8 mouse cellular contexts compared by ENCODE assay signal in the genomic region with DNA sequence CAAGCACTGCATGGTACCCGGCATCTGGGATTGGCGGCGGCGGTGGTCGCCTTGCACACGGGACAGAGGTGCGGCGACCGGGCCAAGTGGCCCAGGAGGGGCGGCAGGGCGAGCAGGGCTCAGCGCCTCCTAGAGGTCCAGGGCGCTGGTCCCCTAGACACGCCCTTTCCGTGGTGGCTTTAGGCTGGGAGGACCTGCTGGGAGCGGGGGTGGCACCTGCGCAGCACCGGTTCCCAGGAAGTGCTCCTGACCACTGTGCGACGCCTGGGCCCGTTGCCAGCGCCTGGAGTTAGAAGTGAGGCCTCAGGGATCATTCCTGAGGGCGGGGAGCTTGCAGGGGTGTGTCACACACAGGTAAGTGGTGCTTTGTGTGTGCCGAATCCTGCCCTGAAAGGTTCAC. TPM values are rescaled to one million over a fixed set of nuclear protein-coding genes. Genes with fewer than 3 reads are reported as not detected.
DNase-seq lines count a peak whose midpoint lies in the region; ATAC-seq and TF ChIP-seq lines count a peak whose summit lies in the region.

A gene (minus strand): TSS at position 229 of the 400 bp plus-strand sequence.

- H3K27ac ChIP-seq in cerebellum, adult 2 months (ENCODE audit: insufficient read depth, low read length) = no peak within 1 kb of the TSS
- no peak within 1 kb of the TSS; the same call in 1 of the 2 replicates for H3K27ac ChIP-seq in limb, embryonic 10.5 days

- H3K4me3 ChIP-seq in cerebellum, adult 2 months (replicated peaks; ENCODE audit: insufficient read depth, low read depth, low read length) = no peak within 1 kb of the TSS
- H3K4me3 ChIP-seq in limb, embryonic 10.5 days = peak within 1 kb of the TSS; percentile 41

- no peaks in the 10 kb centered on the region for H3K4me1 ChIP-seq in cerebellum, adult 2 months (ENCODE audit: control insufficient read depth, insufficient read depth, low read length)
- peaks cover 20% of the 10 kb centered on the region for H3K4me1 ChIP-seq in limb, embryonic 10.5 days

- intact Hi-C loops in heart, postnatal 14 days (cut with DNase I) = loop anchor here (10.0 kb wide), 1 partner anchor 343 kb away; no protein-coding TSS in a partner anchor

- peak; percentile 13 to 20 for DNase-seq in cerebellum, adult 2 months
- no peak for DNase-seq in cerebellum, adult 11-12 months
- DNase-seq in adrenal gland, postnatal 25 days = peak; percentile 58
- peak; percentile 22 to 26 for DNase-seq in heart, postnatal 14 days
- DNase-seq in limb, embryonic 10.5 days (ENCODE audit: low spot score) = peak; percentile 45
- DNase-seq in testis, postnatal 14 days (ENCODE audit: low spot score) = peak; percentile 57
- no peak for DNase-seq in layer of hippocampus, postnatal 36 days

- TF ChIP-seq POLR2A in cerebellum, adult 2 months (IDR thresholded peaks at IDR 0.05; ENCODE audit: borderline replicate concordance, insufficient read depth, low read length) = no peak

- H3K9me3 ChIP-seq in limb, embryonic 10.5 days (replicated peaks) = no peaks in the 10 kb centered on the region

- WGBS in cerebellum, adult 2 months = 3% methylated on average over 24 of the region's 24 CpGs
- WGBS in limb, embryonic 10.5 days = 2% methylated on average over 24 of the region's 24 CpGs

- peak; percentile 76 for ATAC-seq in megakaryocyte-erythroid progenitor cell, adult 5-6 weeks (replicated peaks; ENCODE audit: low FRiP score, low TSS enrichment, poor library complexity, severe bottlenecking)

- no peak for TF ChIP-seq CTCF in cerebellum, adult 2 months (IDR thresholded peaks at IDR 0.05; ENCODE audit: borderline replicate concordance, insufficient read depth, low read depth, low read length)

- no peaks in the 10 kb centered on the region; the same call in 1 of the 2 replicates for H3K27me3 ChIP-seq in cerebellum, adult 2 months (ENCODE audit: control insufficient read depth, insufficient read depth, low read length)
- H3K27me3 ChIP-seq in limb, embryonic 10.5 days (ENCODE audit: low read depth, poor library complexity, severe bottlenecking) = peaks cover 44% of the 10 kb centered on the region

- H3K36me3 ChIP-seq in limb, embryonic 10.5 days = no peaks in the 10 kb centered on the region

RNA-seq across cellular contexts. Expression of the gene that starts here (rescaled TPM):
- 0.51 and 0.52 TPM in 2 replicates for polyA plus RNA-seq in cerebellum, adult 2 months (2012; rRNA removed)
- 24.0 and 25.1 TPM in 2 replicates for total RNA-seq in adrenal gland, postnatal 25 days (2021)
- total RNA-seq in heart, postnatal 14 days (2021) = under 1 TPM; 0.10 to 0.24 TPM
- 0.23 and 0.53 TPM in 2 replicates for polyA plus RNA-seq in limb, embryonic 10.5 days (2016; fragmentation: Nextera tagmentation; extraction: Ambion mirVana)
- total RNA-seq in megakaryocyte-erythroid progenitor cell, adult 5-6 weeks (2014; fragmentation: Nextera tagmentation) = not detected in 2 replicates
- total RNA-seq in megakaryocyte-erythroid progenitor cell, adult 5-6 weeks (2017) = 3.1 TPM in 1 of 2 replicates, not detected in the other
- total RNA-seq in layer of hippocampus, postnatal 36 days (2021) = not detected

Comparison
In these comparisons a context has a peak if more than half of its experiments do, and no peak if none do; other contexts are left out.
1. Peak in DNase-seq in cerebellum, adult 2 months; RNA of the gene not detected or under 1 TPM.
2. Peak in DNase-seq in heart, postnatal 14 days; RNA of the gene not detected or under 1 TPM.
3. Peak in DNase-seq and H3K4me3 ChIP-seq in limb, embryonic 10.5 days; RNA of the gene not detected or under 1 TPM.
4. DNase-seq: peak in adrenal gland, postnatal 25 days (single experiment) and testis, postnatal 14 days (single experiment); none in cerebellum, adult 11-12 months (single experiment) and layer of hippocampus, postnatal 36 days (0 of 2).